Mouse (Mus musculus) ES-Bruce4 (cell line): ENCODE results near the gene Ankrd28.

Source experiments
- CTCF ChIP-seq: IDR thresholded peaks from one replicate; pipeline ENCODE4 v1.8.1; 2011; ENCODE audit warnings: low read depth, low read length
- EP300 ChIP-seq: IDR thresholded peaks from 2 replicates; pipeline ENCODE4 v1.6.1; 2011; ENCODE audit warnings: low read depth, low read length; ENCODE audit not compliant: insufficient read depth
- POLR2A ChIP-seq: IDR thresholded peaks from one replicate; pipeline ENCODE4 v1.8.1; 2011; ENCODE audit warnings: low read length; ENCODE audit not compliant: insufficient read depth

- no peak for TF ChIP-seq CTCF
- TF ChIP-seq POLR2A: no peak
- TF ChIP-seq EP300: no peak
Observed at GRCm38 (mm10) chr14:31666931-31667705, 163.3 kb downstream of the Ankrd28 start.
